Mouse (Mus musculus) forebrain, postnatal 0 days (tissue): ENCODE measurements at regions not wholly inside any gene's neighbourhood (a gene's known extent, or its start where the extent isn't known, plus 50 kb on each side); places are given as distances from the start of the nearest gene placed in this dataset.
A peak's percentile ranks its signal among the peaks of the same experiment; 100 is the strongest.

Experiments
- ATAC-seq: fragments of 200-750 bp; cut with Nextera tagmentation; 2 replicates; pipeline ENCODE4 v1.8.0; 2017; ENCODE audit warnings: mild to moderate bottlenecking, moderate library complexity
- DNase-seq: peaks from one replicate; pipeline ENCODE4 v3.0.0-alpha.2; 2015
- H3K27ac ChIP-seq: fragments of 300-500 bp; sonication (generic); 2 replicates; pipeline ENCODE4 v1.5.1; 2014; ENCODE audit warnings: low read depth, mild to moderate bottlenecking, antibody characterized with exemption, low read length, moderate library complexity, mixed read lengths
- H3K27me3 ChIP-seq: fragments of 300-500 bp; sonication (generic); 2 replicates; pipeline ENCODE4 v1.6.1; 2014; ENCODE audit warnings: mild to moderate bottlenecking, low read length, mixed read lengths; ENCODE audit not compliant: insufficient read depth
- H3K36me3 ChIP-seq: fragments of 300-500 bp; sonication (generic); 2 replicates; pipeline ENCODE4 v1.6.1; 2014; ENCODE audit warnings: mild to moderate bottlenecking, moderate library complexity; ENCODE audit not compliant: insufficient read depth
- H3K4me1 ChIP-seq: fragments of 300-500 bp; sonication (generic); 2 replicates; pipeline ENCODE4 v1.6.1; 2014; ENCODE audit warnings: antibody characterized with exemption; ENCODE audit not compliant: insufficient read depth
- H3K4me2 ChIP-seq: fragments of 300-500 bp; sonication (generic); 2 replicates; pipeline ENCODE4 v1.6.1; 2014; ENCODE audit warnings: low read depth, mild to moderate bottlenecking, moderate library complexity
- H3K4me3 ChIP-seq: fragments of 300-500 bp; sonication (generic); 2 replicates; pipeline ENCODE4 v1.5.1; 2014; ENCODE audit warnings: low read depth, low read length, mixed read lengths
- H3K9ac ChIP-seq: fragments of 300-500 bp; sonication (generic); 2 replicates; pipeline ENCODE4 v1.6.1; 2014; ENCODE audit warnings: mild to moderate bottlenecking
- H3K9me3 ChIP-seq: fragments of 300-500 bp; sonication (generic); 2 replicates; pipeline ENCODE4 v1.6.1; 2016; ENCODE audit warnings: low read length
- CTCF ChIP-seq: sonication (generic); IDR thresholded peaks from 2 replicates; pipeline ENCODE4 v1.5.1; 2016; ENCODE audit warnings: antibody characterized with exemption, control low read depth, low read depth
- WGBS: fragments of 180-500 bp; shearing (Covaris S2); extraction: QIAGEN DNeasy Blood & Tissue Kit; methylation state at CpG from one replicate; pipeline ENCODE4 v1.1.7; 2014; 5-methylcytosine and 5-hydroxymethylcytosine counted together

DNA sequence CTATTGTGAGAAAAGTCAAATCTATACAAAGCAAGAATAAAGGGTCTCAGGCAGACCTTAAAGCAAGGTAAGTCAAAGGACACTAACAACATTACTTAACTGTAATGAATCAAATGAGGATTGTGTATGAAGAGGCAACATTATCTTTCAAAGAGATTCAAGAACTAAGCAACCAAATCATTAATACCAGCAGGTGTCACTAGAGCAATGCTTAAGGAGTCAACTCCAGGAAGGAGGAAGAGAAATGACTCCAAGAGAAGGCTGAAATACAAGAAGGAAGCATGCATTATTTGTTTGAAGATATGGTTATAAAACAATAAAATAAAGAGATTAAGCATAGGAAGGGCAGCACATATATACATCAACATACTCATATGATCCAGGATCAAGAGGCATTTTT lies 475.1 kb upstream of the Tnc start:
- Histone ChIP-seq H3K9me3 (no peaks in the 10 kb centered on the region), H3K9ac (no peak overlapping the region), H3K4me2 (no peak overlapping the region), H3K4me3 (no peak overlapping the region), H3K27me3 (no peaks in the 10 kb centered on the region), H3K36me3 (no peaks in the 10 kb centered on the region), H3K4me1 (no peaks in the 10 kb centered on the region), H3K27ac (no peak overlapping the region)
- DNase-seq (peak; percentile 52), ATAC-seq (no peak)
- TF ChIP-seq CTCF, result peak; percentile 68

DNA sequence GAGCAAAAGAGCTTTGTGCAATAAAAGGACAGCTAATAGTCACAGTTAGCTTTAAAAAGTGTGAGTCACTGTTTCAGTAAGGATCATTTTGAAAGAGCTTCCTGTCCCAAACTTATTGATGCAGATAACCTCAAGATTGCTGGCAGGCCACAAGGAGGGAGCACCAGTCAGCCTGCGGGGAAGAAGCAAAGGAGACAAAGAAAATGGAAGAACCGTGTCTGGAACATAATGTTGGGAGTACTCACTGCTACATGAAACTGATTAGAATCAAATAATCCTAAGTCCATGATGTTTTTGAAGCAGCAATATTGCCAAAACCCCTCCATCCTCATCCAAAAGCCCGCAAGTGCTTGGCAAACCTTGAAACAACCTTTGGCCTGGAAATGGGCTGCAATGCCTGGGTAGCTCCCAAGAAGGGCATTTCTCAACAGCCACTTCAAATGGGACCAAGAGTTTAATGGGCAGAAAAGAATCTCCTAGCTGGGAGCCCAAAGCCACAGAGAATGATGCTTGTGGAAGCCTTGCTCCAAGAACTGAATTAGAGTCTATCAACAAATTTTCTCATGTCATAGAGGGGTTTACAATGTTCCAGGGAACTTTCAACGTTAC lies 481.0 kb upstream of the Tnc start:
- H3K27me3 ChIP-seq, result no peaks in the 10 kb centered on the region
- no peak for DNase-seq
- no peaks in the 10 kb centered on the region for H3K4me1 ChIP-seq
- no peaks in the 10 kb centered on the region for H3K36me3 ChIP-seq
- H3K4me2 ChIP-seq, result no peak overlapping the region
- H3K9me3 ChIP-seq, result no peaks in the 10 kb centered on the region
- no peak overlapping the region for H3K27ac ChIP-seq
- ATAC-seq, result no peak
- H3K4me3 ChIP-seq, result no peak overlapping the region
- WGBS, result 84% methylated on average over 4 of the region's 4 CpGs
- H3K9ac ChIP-seq, result no peak overlapping the region
- TF ChIP-seq CTCF, result no peak

DNA sequence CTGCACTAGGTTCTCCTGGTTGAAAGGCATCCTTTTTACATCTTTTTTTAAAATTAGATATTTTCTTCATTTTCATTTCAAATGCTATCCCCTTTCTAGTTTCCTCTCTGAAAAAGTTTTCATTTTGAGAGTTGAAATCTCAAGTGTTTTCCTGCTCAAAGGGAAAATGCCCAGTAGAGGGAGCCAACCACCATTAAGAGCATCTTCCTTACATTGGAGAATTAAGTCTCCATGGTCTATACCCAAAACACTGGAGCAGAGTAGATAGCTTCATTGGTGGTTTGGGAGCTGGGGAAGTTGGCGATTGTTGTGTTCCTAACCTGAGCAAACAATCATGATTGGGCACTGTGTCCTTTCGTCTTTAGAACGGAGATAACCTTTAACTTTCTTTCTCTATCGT lies 483.8 kb upstream of the Tnc start:
- 77% methylated on average over 4 of the region's 4 CpGs for whole genome bisulfite sequencing

DNA sequence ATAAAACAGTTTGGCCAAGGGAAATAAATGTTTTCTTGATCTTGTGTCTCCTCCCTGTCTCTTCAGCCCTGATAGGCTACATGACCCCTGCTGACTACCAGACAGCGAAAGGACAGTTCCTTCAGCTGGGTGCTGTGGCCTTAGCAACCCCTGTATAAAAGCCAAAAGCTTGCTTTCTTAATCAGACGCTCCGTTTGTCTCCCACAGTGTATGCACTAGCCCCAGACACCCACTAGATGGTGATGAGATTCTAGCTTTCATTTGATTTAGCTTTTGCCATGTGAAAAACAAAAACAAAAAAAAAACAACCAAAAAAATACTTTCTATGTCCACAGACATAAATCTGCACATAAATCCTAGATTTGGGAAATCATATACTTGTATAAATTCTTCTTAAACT lies 486.2 kb upstream of the Tnc start:
- Histone ChIP-seq H3K9me3 (no peaks in the 10 kb centered on the region), H3K27me3 (no peaks in the 10 kb centered on the region), H3K27ac (no peak overlapping the region), H3K4me3 (no peak overlapping the region), H3K4me1 (no peaks in the 10 kb centered on the region), H3K4me2 (no peak overlapping the region), H3K36me3 (no peaks in the 10 kb centered on the region), H3K9ac (no peak overlapping the region)
- WGBS, result 25% methylated on average over 3 of the region's 3 CpGs
- DNase-seq (peak; percentile 53), ATAC-seq (peak; percentile 73)
- peak; percentile 78 for TF ChIP-seq CTCF

More for the DNA sequence above, 483.8 kb upstream of the Tnc start:
- Histone ChIP-seq H3K9me3 (no peaks in the 10 kb centered on the region), H3K27ac (no peak overlapping the region), H3K36me3 (no peaks in the 10 kb centered on the region), H3K27me3 (no peaks in the 10 kb centered on the region), H3K4me2 (no peak overlapping the region), H3K4me1 (no peaks in the 10 kb centered on the region), H3K9ac (no peak overlapping the region), H3K4me3 (no peak overlapping the region)
- TF ChIP-seq CTCF, result peak; percentile 66
- ATAC-seq, result no peak
- DNase-seq, result peak; percentile 62

DNA sequence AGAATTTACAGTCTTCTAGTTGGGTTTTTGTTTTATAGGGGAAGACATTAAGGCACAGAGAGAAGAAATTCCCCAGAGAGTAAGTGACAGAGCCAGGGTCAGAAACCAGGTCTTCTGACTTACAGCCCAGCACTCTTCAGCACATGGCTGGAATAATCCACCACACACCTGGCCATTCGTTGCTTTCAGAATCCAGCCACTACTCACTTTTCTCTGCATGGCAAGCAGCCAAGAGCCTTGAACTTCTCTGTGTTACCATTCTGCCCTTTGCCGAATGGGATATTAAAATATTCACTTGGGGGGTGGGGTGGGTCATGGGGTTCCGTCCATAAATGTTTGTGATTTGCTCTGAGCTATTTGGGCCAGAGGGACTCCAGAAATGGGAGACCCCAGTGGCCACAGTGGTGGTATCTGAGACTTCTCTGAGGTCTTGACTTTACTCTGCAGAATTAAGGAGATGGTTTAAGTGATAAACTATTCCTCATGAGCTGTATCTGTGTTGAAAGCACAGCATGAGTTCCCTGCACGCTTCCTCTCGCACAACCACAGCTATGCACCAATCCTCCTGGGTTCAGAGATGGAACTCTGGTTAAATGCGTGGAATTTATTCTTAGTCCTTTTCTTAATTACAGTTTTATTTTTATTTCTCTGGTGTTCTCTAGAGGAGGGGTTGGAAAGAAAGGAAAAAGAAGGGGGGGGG lies 488.9 kb upstream of the Tnc start:
- Histone ChIP-seq H3K4me1 (no peaks in the 10 kb centered on the region), H3K9ac (no peak overlapping the region), H3K9me3 (no peaks in the 10 kb centered on the region), H3K4me2 (no peak overlapping the region), H3K4me3 (no peak overlapping the region), H3K27ac (no peak overlapping the region), H3K36me3 (no peaks in the 10 kb centered on the region), H3K27me3 (no peaks in the 10 kb centered on the region)
- DNase-seq, result no peak
- ATAC-seq, result no peak
- TF ChIP-seq CTCF, result no peak
- WGBS, result 73% methylated on average over 6 of the region's 6 CpGs

DNA sequence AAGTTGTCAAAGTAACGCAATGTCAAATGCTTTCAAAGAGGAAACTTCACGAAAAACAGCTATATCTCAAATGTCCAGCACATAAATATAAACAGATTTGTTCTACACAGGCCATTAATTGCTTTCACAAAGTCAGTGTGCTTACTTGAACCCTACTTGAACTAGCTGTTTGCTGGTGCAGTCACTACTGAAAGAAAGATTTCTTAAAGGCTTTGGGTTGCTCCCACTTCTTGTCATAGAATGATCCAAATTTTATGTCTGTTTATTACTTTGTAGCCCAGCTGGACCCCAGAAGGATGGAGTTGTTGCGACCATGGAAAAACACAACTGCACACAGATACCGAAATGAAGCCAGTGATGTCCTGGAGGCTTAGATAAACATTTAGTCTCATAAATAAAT lies 491.2 kb upstream of the Tnc start:
- H3K9ac ChIP-seq, result no peak overlapping the region
- whole genome bisulfite sequencing, result 91% methylated on average over 4 of the region's 4 CpGs
- H3K27me3 ChIP-seq, result no peaks in the 10 kb centered on the region
- no peaks in the 10 kb centered on the region for H3K4me1 ChIP-seq
- DNase-seq, result no peak
- no peak for ATAC-seq
- no peaks in the 10 kb centered on the region for H3K9me3 ChIP-seq
- no peaks in the 10 kb centered on the region for H3K36me3 ChIP-seq
- H3K4me3 ChIP-seq, result no peak overlapping the region
- H3K4me2 ChIP-seq, result no peak overlapping the region
- TF ChIP-seq CTCF, result no peak
- no peak overlapping the region for H3K27ac ChIP-seq

DNA sequence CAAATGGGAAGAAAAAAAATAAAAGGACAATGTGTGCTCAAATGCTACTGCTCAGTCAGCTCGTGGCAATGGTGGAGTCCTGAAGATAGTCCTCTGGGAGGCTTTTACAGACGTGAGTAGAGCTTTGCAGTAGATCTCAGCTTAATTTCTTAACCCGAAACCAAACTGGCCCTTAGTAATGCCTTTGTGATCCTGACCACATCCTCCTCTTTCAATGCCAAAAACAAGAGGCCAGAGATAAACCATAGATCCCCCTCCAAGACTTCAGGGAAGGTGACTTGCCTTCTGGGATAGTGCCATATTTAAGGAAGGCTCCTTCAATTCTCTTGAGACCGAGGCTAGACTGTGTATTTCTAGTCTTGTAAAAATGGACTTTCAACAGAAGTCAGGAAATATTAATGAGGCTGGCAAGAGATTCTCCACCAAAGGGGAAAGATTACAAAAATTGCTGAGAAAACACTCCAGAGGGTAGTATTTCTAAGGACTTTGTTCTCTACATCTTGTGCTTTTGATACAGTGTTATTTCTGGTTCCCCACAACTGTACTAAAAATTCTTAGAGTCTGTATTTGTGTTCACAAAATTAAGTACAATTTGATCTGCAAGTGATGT lies 497.9 kb upstream of the Tnc start:
- TF ChIP-seq CTCF, result no peak
- DNase-seq (no peak), ATAC-seq (no peak)
- no peaks in the 10 kb centered on the region for H3K4me1 ChIP-seq
- H3K27me3 ChIP-seq, result no peaks in the 10 kb centered on the region
- H3K4me2 ChIP-seq, result no peak overlapping the region
- no peak overlapping the region for H3K27ac ChIP-seq
- no peaks in the 10 kb centered on the region for H3K9me3 ChIP-seq
- whole genome bisulfite sequencing, result 77% methylated on average over 4 of the region's 4 CpGs
- no peak overlapping the region for H3K9ac ChIP-seq
- no peaks in the 10 kb centered on the region for H3K36me3 ChIP-seq
- no peak overlapping the region for H3K4me3 ChIP-seq
